In the genomic region with DNA sequence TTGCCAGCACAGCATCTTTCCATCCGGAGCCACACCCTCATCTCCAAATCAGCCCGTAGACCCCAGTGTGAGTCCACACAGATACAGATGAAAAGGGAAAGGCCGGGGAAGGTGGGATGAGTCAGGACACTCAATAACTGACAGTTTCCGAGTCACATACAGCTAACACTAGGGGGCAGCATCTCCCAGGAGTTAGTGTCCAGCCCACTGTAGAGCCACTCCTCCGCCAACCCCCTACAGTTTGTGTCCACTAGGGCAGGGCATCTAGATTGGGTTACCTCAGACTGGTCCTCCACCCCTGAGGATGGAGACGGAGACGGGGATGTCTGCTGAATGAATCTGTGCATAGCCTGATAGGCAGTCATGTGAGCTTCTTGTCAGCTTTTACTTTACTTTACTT, we compare ENCODE assay signal across 8 mouse cellular contexts. TPM values are rescaled to one million over a fixed set of nuclear protein-coding genes. Genes with fewer than 3 reads are reported as not detected.
DNase-seq lines count a peak whose midpoint lies in the region; ATAC-seq and TF ChIP-seq lines count a peak whose summit lies in the region.

No protein-coding gene starts in this region.

- TF ChIP-seq RAD21 in MEL (IDR thresholded peaks at IDR 0.05; ENCODE audit: low read depth, low read length), result peak; percentile 57

- no peaks in the 10 kb centered on the region for H3K79me2 ChIP-seq in MEL (ENCODE audit: control insufficient read depth, insufficient read depth, low read length, poor library complexity)

- no peak for TF ChIP-seq POLR2A in MEL (IDR thresholded peaks at IDR 0.05; ENCODE audit: control insufficient read depth in 1 of 2, insufficient read depth in 1 of 2, low read depth in 1 of 2, low read length in 2 of 2, poor library complexity in 1 of 2)

- no peak for TF ChIP-seq EP300 in MEL (IDR thresholded peaks at IDR 0.05; ENCODE audit: low read depth in 1 of 2, low read length in 2 of 2)

- peak; percentile 77 for DNase-seq in CD4-positive helper T cell, adult 2 months (ENCODE audit: low read depth, low spot score)
- peak; percentile 81 for DNase-seq in MEL (ENCODE audit: low read depth, low spot score)
- peak; percentile 62 for DNase-seq in cerebellum, adult 9-10 months
- DNase-seq in gastrocnemius, adult 2 months, result peak; percentile 85
- peak; percentile 64 for DNase-seq in liver, embryonic 11.5 days (ENCODE audit: low spot score)
- peak; percentile 85 for DNase-seq in naive thymus-derived CD4-positive, alpha-beta T cell, adult 2 months (ENCODE audit: low read depth)
- DNase-seq in yolk sac, embryonic 10.5 days (ENCODE audit: low spot score), result peak; percentile 73

- H3K36me3 ChIP-seq in MEL (ENCODE audit: control insufficient read depth in 1 of 2, insufficient read depth in 2 of 2, low read length in 2 of 2), result no peaks in the 10 kb centered on the region; a peak in 1 of 4 replicates
- no peaks in the 10 kb centered on the region for H3K36me3 ChIP-seq in intestine, postnatal 0 days (ENCODE audit: control insufficient read depth, insufficient read depth)
- H3K36me3 ChIP-seq in liver, embryonic 11.5 days (ENCODE audit: control insufficient read depth, insufficient read depth, low read length), result no peaks in the 10 kb centered on the region

- 15% methylated on average over 7 of the region's 7 CpGs for WGBS in intestine, postnatal 0 days
- WGBS in liver, embryonic 11.5 days, result 13% methylated on average over 7 of the region's 7 CpGs

- no peak overlapping the region for H3K4me2 ChIP-seq in intestine, postnatal 0 days (replicated peaks; ENCODE audit: low read depth)
- no peak overlapping the region for H3K4me2 ChIP-seq in liver, embryonic 11.5 days

- no peak overlapping the region; the same call in 1 of the 2 replicates for H3K9ac ChIP-seq in MEL (ENCODE audit: control insufficient read depth, low read depth, low read length, poor library complexity, severe bottlenecking)
- H3K9ac ChIP-seq in intestine, postnatal 0 days (ENCODE audit: low read depth, low read length), result no peak overlapping the region
- no peak overlapping the region for H3K9ac ChIP-seq in liver, embryonic 11.5 days (ENCODE audit: low read depth, low read length)

- H3K4me3 ChIP-seq in MEL (ENCODE audit: control insufficient read depth in 1 of 2, insufficient read depth in 1 of 2, low read depth in 2 of 2, low read length in 2 of 2), result no peak overlapping the region
- H3K4me3 ChIP-seq in gastrocnemius, adult 2 months, result no peak overlapping the region
- no peak overlapping the region for H3K4me3 ChIP-seq in intestine, postnatal 0 days (ENCODE audit: low read depth, low read length)
- no peak overlapping the region for H3K4me3 ChIP-seq in liver, embryonic 11.5 days (ENCODE audit: low read depth, low read length)

- H3K27me3 ChIP-seq in MEL (ENCODE audit: control insufficient read depth in 1 of 2, insufficient read depth in 2 of 2, low read length in 2 of 2), result no peaks in the 10 kb centered on the region
- no peaks in the 10 kb centered on the region for H3K27me3 ChIP-seq in intestine, postnatal 0 days (replicated peaks; ENCODE audit: control insufficient read depth, insufficient read depth, low read length)
- H3K27me3 ChIP-seq in liver, embryonic 11.5 days (replicated peaks; ENCODE audit: control insufficient read depth, insufficient read depth, low read length), result no peaks in the 10 kb centered on the region

- H3K9me3 ChIP-seq in MEL (replicated peaks; ENCODE audit: insufficient read depth, low read length), result no peaks in the 10 kb centered on the region
- no peaks in the 10 kb centered on the region for H3K9me3 ChIP-seq in intestine, postnatal 0 days (ENCODE audit: control insufficient read depth)
- H3K9me3 ChIP-seq in liver, embryonic 11.5 days (ENCODE audit: control insufficient read depth, low read length), result no peaks in the 10 kb centered on the region

- H3K4me1 ChIP-seq in MEL (ENCODE audit: control insufficient read depth in 1 of 2, insufficient read depth in 2 of 2, low read length in 2 of 2), result peaks cover 0 to 9% of the 10 kb centered on the region in 2 experiments; a peak in 2 of 4 replicates
- no peaks in the 10 kb centered on the region for H3K4me1 ChIP-seq in intestine, postnatal 0 days (replicated peaks; ENCODE audit: control insufficient read depth, insufficient read depth, low read length)
- 0 out of 2 replicates have a peak, but pooled peaks cover 2% of the 10 kb centered on the region for H3K4me1 ChIP-seq in liver, embryonic 11.5 days (replicated peaks; ENCODE audit: control insufficient read depth, insufficient read depth, low read length)

- intact Hi-C loops in gastrocnemius, adult 2 months (cut with DNase I), result loop anchor here (1.0 kb wide), 1 partner anchor 133 kb away; no protein-coding TSS in a partner anchor

- no peak overlapping the region for H3K27ac ChIP-seq in MEL (ENCODE audit: control insufficient read depth, low read depth, low read length)
- no peak overlapping the region for H3K27ac ChIP-seq in gastrocnemius, adult 2 months
- no peak overlapping the region for H3K27ac ChIP-seq in intestine, postnatal 0 days (ENCODE audit: low read depth, low read length)
- no peak overlapping the region for H3K27ac ChIP-seq in liver, embryonic 11.5 days (ENCODE audit: low read depth, low read length)

- TF ChIP-seq CTCF in MEL (IDR thresholded peaks at IDR 0.05 in 2 of 3, conservative IDR thresholded peaks at IDR 0.05 in 1 of 3; ENCODE audit: control insufficient read depth in 1 of 3, insufficient read depth in 1 of 3, low read depth in 2 of 3, low read length in 3 of 3, poor library complexity in 1 of 3, severe bottlenecking in 1 of 3), result peak; percentile 44 to 56 (median 55)
- TF ChIP-seq CTCF in gastrocnemius, adult 2 months (IDR thresholded peaks at IDR 0.05), result peak; percentile 75
- TF ChIP-seq CTCF in intestine, postnatal 0 days (IDR thresholded peaks at IDR 0.05; ENCODE audit: low read depth), result peak; percentile 94

- ATAC-seq in intestine, postnatal 0 days, result peak; percentile 67
- peak; percentile 75 for ATAC-seq in liver, embryonic 11.5 days (replicated peaks; ENCODE audit: low FRiP score)

TF ChIP-seq in MEL, 35 proteins besides CTCF, POLR2A, EP300 and RAD21:
- no peak for TF ChIP-seq MEF2A (IDR thresholded peaks at IDR 0.05; ENCODE audit: extremely low read depth, insufficient replicate concordance, low read depth, low read length, poor library complexity, severe bottlenecking)
- peak; percentile 52 for TF ChIP-seq ZC3H11A (IDR thresholded peaks at IDR 0.05; ENCODE audit: low read depth, low read length)
- no peak for TF ChIP-seq POLR2AphosphoS2 (IDR thresholded peaks at IDR 0.05; ENCODE audit: low read length)
- TF ChIP-seq KAT2A (conservative IDR thresholded peaks at IDR 0.05; ENCODE audit: low read depth, low read length), result no peak
- no peak for TF ChIP-seq MYC (IDR thresholded peaks at IDR 0.05; ENCODE audit: low read depth, low read length)
- TF ChIP-seq SMC3 (IDR thresholded peaks at IDR 0.05; ENCODE audit: low read depth, low read length), result peak; percentile 63
- TF ChIP-seq POLR2AphosphoS5 (IDR thresholded peaks at IDR 0.05; ENCODE audit: borderline replicate concordance, low read depth, low read length), result no peak

RNA-seq across cellular contexts. Expression of a gene that starts 20.8 kb away (rescaled TPM):
- 0.07 and 0.23 TPM in 2 replicates for total RNA-seq in MEL (2012; rRNA removed)
- polyA plus RNA-seq in MEL (2012; ENCODE audit: insufficient read depth in 1 of 2, insufficient read length in 2 of 2, low read depth in 1 of 2, low replicate concordance in 2 of 2, missing spikeins in 1 of 2), result under 1 TPM in 1 of 2 experiments, not detected in 1; 0.39 TPM
- total RNA-seq in gastrocnemius, adult 2 months (2021), result 1 to 10 TPM in 1 of 2 experiments, under 1 TPM in 1; 0.74 to 1.1 TPM
- polyA plus RNA-seq in intestine, postnatal 0 days (2015; fragmentation: Nextera tagmentation; extraction: Ambion mirVana), result 4.9 and 6.0 TPM in 2 replicates
- 6.0 and 6.7 TPM in 2 replicates for polyA plus RNA-seq in liver, embryonic 11.5 days (2014; fragmentation: Nextera tagmentation; extraction: Ambion mirVana)

RNA-seq across cellular contexts. Expression of a gene that starts 33.7 kb away (rescaled TPM):
- 119 and 143 TPM in 2 replicates for total RNA-seq in MEL (2012; rRNA removed)
- polyA plus RNA-seq in MEL (2012; ENCODE audit: insufficient read depth in 1 of 2, insufficient read length in 2 of 2, low read depth in 1 of 2, low replicate concordance in 2 of 2, missing spikeins in 1 of 2), result 100 to 1,000 TPM; 147 to 233 TPM
- total RNA-seq in gastrocnemius, adult 2 months (2021), result 100 to 1,000 TPM in 1 of 2 experiments, 10 to 100 TPM in 1; 78.5 to 109 TPM
- polyA plus RNA-seq in intestine, postnatal 0 days (2015; fragmentation: Nextera tagmentation; extraction: Ambion mirVana), result 139 and 143 TPM in 2 replicates
- 147 and 149 TPM in 2 replicates for polyA plus RNA-seq in liver, embryonic 11.5 days (2014; fragmentation: Nextera tagmentation; extraction: Ambion mirVana)
